Mouse (Mus musculus) MEL (cell line): Measurements from ENCODE around the gene Olfr325.

Experiments used
- CTCF ChIP-seq, 3 experiments: IDR thresholded peaks in 2 of 3; conservative IDR thresholded peaks in 1 of 3; 2 replicates each; pipeline ENCODE4 v1.5.1; 2011 to 2012; ENCODE audit warnings: low read length in 3 of 3, low read depth in 2 of 3, mild to moderate bottlenecking in 2 of 3, improper control_type of control experiment in 1 of 3, inconsistent platforms in 1 of 3, mixed read lengths in 1 of 3, moderate library complexity in 1 of 3; ENCODE audit not compliant: control insufficient read depth in 1 of 3, insufficient read depth in 1 of 3, poor library complexity in 1 of 3, severe bottlenecking in 1 of 3
- E2F4 ChIP-seq: IDR thresholded peaks from 2 replicates; pipeline ENCODE4 v1.6.1; 2011; ENCODE audit warnings: low read depth, low read length, improper control_type of control experiment, borderline replicate concordance
- MAFK ChIP-seq: IDR thresholded peaks from 2 replicates; pipeline ENCODE4 v1.6.1; 2011; ENCODE audit warnings: low read depth, mild to moderate bottlenecking, low read length, improper control_type of control experiment, borderline replicate concordance
- NRF1 ChIP-seq: IDR thresholded peaks from 2 replicates; pipeline ENCODE4 v1.6.1; 2014; ENCODE audit warnings: low read depth, mild to moderate bottlenecking, inconsistent platforms, low read length, improper control_type of control experiment, moderate library complexity; ENCODE audit not compliant: poor library complexity, insufficient read depth, severe bottlenecking
- SIN3A ChIP-seq: IDR thresholded peaks from 2 replicates; pipeline ENCODE4 v1.6.1; 2012; ENCODE audit warnings: low read length, improper control_type of control experiment, inconsistent platforms
- ZMIZ1 ChIP-seq: IDR thresholded peaks from 2 replicates; pipeline ENCODE4 v1.6.1; 2012; ENCODE audit warnings: low read depth, mild to moderate bottlenecking, inconsistent platforms, low read length, improper control_type of control experiment, moderate library complexity

- TF ChIP-seq E2F4, result no peak
- no peak for TF ChIP-seq SIN3A
- TF ChIP-seq NRF1, result no peak
- no peak for TF ChIP-seq MAFK
- no peak for TF ChIP-seq CTCF (IDR thresholded peaks at IDR 0.05 in 2 of 3, conservative IDR thresholded peaks at IDR 0.05 in 1 of 3; ENCODE audit: control insufficient read depth in 1 of 3, insufficient read depth in 1 of 3, low read depth in 2 of 3, low read length in 3 of 3, poor library complexity in 1 of 3, severe bottlenecking in 1 of 3)
- TF ChIP-seq ZMIZ1, result no peak
Observed at GRCm38 (mm10) chr11:58618369-58618768, 40.8 kb downstream of the Olfr325 start.
